Mouse (Mus musculus): Measurements from ENCODE around the gene Lrrk1. TPM values are rescaled to one million over a fixed set of nuclear protein-coding genes. Genes with fewer than 3 reads are reported as not detected.

Gene Lrrk1
- 6.5 and 8.0 TPM in 2 replicates for polyA plus RNA-seq (2015; fragmentation: Nextera tagmentation; extraction: Ambion mirVana)

- under 1% methylated on average over 70 of the region's 70 CpGs for whole genome bisulfite sequencing
Observed at GRCm38 (mm10) chr7:66387813-66388521, at the start of gene Lrrk1. Gene Lrrk1, minus strand, starts transcription at chr7:66388350.

GRCm38 (mm10) chr7:66434453-66434935, 46.3 kb upstream of the Lrrk1 start:
- H3K4me1 ChIP-seq (replicated peaks) = no peaks in the 10 kb centered on the region
- 41% methylated on average over 10 of the region's 10 CpGs for WGBS
- H3K9ac ChIP-seq = no peak overlapping the region
- H3K4me3 ChIP-seq = no peak overlapping the region
- H3K9me3 ChIP-seq = no peaks in the 10 kb centered on the region
- peaks cover 8% of the 10 kb centered on the region for H3K27me3 ChIP-seq
- ATAC-seq (ENCODE audit: low read depth) = 0 out of 2 replicates have a peak, but pooled peaks have one; percentile 32
- no peaks in the 10 kb centered on the region for H3K36me3 ChIP-seq
- H3K27ac ChIP-seq (replicated peaks) = no peak overlapping the region
- H3K4me2 ChIP-seq = no peak overlapping the region

More at GRCm38 (mm10) chr7:66387813-66388521, at the start of gene Lrrk1:
- peaks cover 21% of the 10 kb centered on the region for H3K4me1 ChIP-seq (replicated peaks)
- peak within 1 kb of the TSS; percentile 81 for H3K9ac ChIP-seq
- no peaks in the 10 kb centered on the region for H3K36me3 ChIP-seq
- H3K27me3 ChIP-seq = peaks cover 26% of the 10 kb centered on the region
- peak within 1 kb of the TSS; percentile 33 for H3K27ac ChIP-seq (replicated peaks)
- H3K4me2 ChIP-seq = peak within 1 kb of the TSS; percentile 98
- H3K4me3 ChIP-seq = peak within 1 kb of the TSS; percentile 57
- ATAC-seq (ENCODE audit: low read depth) = peak; percentile 58
- no peaks in the 10 kb centered on the region for H3K9me3 ChIP-seq

- no peak within 1 kb of the TSS for H3K27ac ChIP-seq (replicated peaks)
- peak within 1 kb of the TSS; percentile 35 for H3K9ac ChIP-seq
- H3K4me2 ChIP-seq = peak within 1 kb of the TSS; percentile 92
- peaks cover 74% of the 10 kb centered on the region for H3K27me3 ChIP-seq
- WGBS = under 1% methylated on average over 56 of the region's 56 CpGs
- H3K4me1 ChIP-seq (replicated peaks) = peaks cover 16% of the 10 kb centered on the region
- ATAC-seq (ENCODE audit: low read depth) = peak; percentile 81
- H3K4me3 ChIP-seq = peak within 1 kb of the TSS; percentile 49
- no peaks in the 10 kb centered on the region for H3K9me3 ChIP-seq
- no peaks in the 10 kb centered on the region for H3K36me3 ChIP-seq
Observed at GRCm38 (mm10) chr7:66427437-66428161, 39.4 kb upstream of the Lrrk1 start, which contains the start of gene Aldh1a3. Gene Aldh1a3, minus strand, starts transcription at chr7:66427517.

- Histone ChIP-seq H3K9me3 (no peaks in the 10 kb centered on the region), H3K4me1 (replicated peaks) (peaks cover 16% of the 10 kb centered on the region), H3K27me3 (peaks cover 74% of the 10 kb centered on the region), H3K36me3 (no peaks in the 10 kb centered on the region), H3K9ac (peak overlapping the region; percentile 35), H3K4me2 (peak overlapping the region; percentile 92), H3K4me3 (peak overlapping the region; percentile 49), H3K27ac (replicated peaks) (no peak overlapping the region)
- WGBS = under 1% methylated on average over 23 of the region's 23 CpGs
- ATAC-seq (ENCODE audit: low read depth) = peak; percentile 55
Observed at GRCm38 (mm10) chr7:66427053-66427436, 38.9 kb upstream of the Lrrk1 start.

- ATAC-seq (ENCODE audit: low read depth) = no peak
- Histone ChIP-seq H3K27me3 (peaks cover 57% of the 10 kb centered on the region), H3K27ac (replicated peaks) (no peak overlapping the region), H3K4me1 (replicated peaks) (peaks cover 2% of the 10 kb centered on the region), H3K9me3 (no peaks in the 10 kb centered on the region), H3K4me2 (no peak overlapping the region), H3K9ac (no peak overlapping the region), H3K36me3 (no peaks in the 10 kb centered on the region), H3K4me3 (no peak overlapping the region)
- WGBS = 73% methylated on average over 8 of the region's 8 CpGs
Observed at GRCm38 (mm10) chr7:66421903-66422302, 33.8 kb upstream of the Lrrk1 start.

GRCm38 (mm10) chr7:66418981-66419380, 30.8 kb upstream of the Lrrk1 start:
- H3K27ac ChIP-seq (replicated peaks) = no peak overlapping the region
- no peaks in the 10 kb centered on the region for H3K9me3 ChIP-seq
- H3K36me3 ChIP-seq = no peaks in the 10 kb centered on the region
- no peak for ATAC-seq (ENCODE audit: low read depth)
- H3K4me1 ChIP-seq (replicated peaks) = no peaks in the 10 kb centered on the region
- H3K4me3 ChIP-seq = no peak overlapping the region
- no peak overlapping the region for H3K4me2 ChIP-seq
- WGBS = 57% methylated on average over 12 of the region's 12 CpGs
- no peak overlapping the region for H3K9ac ChIP-seq
- H3K27me3 ChIP-seq = peaks cover 28% of the 10 kb centered on the region

GRCm38 (mm10) chr7:66416829-66417228, 28.7 kb upstream of the Lrrk1 start:
- ATAC-seq (ENCODE audit: low read depth) = no peak
- peaks cover 16% of the 10 kb centered on the region; the same call in 1 of the 2 replicates for H3K27me3 ChIP-seq
- no peak overlapping the region for H3K9ac ChIP-seq
- no peak overlapping the region for H3K4me2 ChIP-seq
- no peak overlapping the region for H3K27ac ChIP-seq (replicated peaks)
- no peak overlapping the region for H3K4me3 ChIP-seq
- no peaks in the 10 kb centered on the region for H3K36me3 ChIP-seq
- H3K9me3 ChIP-seq = no peaks in the 10 kb centered on the region
- WGBS = 92% methylated on average over 4 of the region's 4 CpGs
- H3K4me1 ChIP-seq (replicated peaks) = peaks cover 13% of the 10 kb centered on the region

- Histone ChIP-seq H3K4me2 (no peak overlapping the region), H3K9ac (no peak overlapping the region), H3K4me3 (no peak overlapping the region), H3K4me1 (replicated peaks) (peaks cover 13% of the 10 kb centered on the region), H3K9me3 (no peaks in the 10 kb centered on the region), H3K36me3 (no peaks in the 10 kb centered on the region), H3K27ac (replicated peaks) (peak overlapping the region; percentile 39), H3K27me3 (no peaks in the 10 kb centered on the region)
- ATAC-seq (ENCODE audit: low read depth) = peak; percentile 71
- WGBS = 34% methylated on average over 7 of the region's 7 CpGs
Observed at GRCm38 (mm10) chr7:66413093-66413492, 24.9 kb upstream of the Lrrk1 start.

- H3K4me3 ChIP-seq = no peak overlapping the region
- no peaks in the 10 kb centered on the region; the same call in 1 of the 2 replicates for H3K27me3 ChIP-seq
- H3K9me3 ChIP-seq = no peaks in the 10 kb centered on the region
- 80% methylated on average over 6 of the region's 6 CpGs for WGBS
- ATAC-seq (ENCODE audit: low read depth) = no peak
- H3K36me3 ChIP-seq = no peaks in the 10 kb centered on the region
- H3K27ac ChIP-seq (replicated peaks) = no peak overlapping the region
- no peak overlapping the region for H3K9ac ChIP-seq
- peaks cover 28% of the 10 kb centered on the region for H3K4me1 ChIP-seq (replicated peaks)
- H3K4me2 ChIP-seq = no peak overlapping the region
Observed at GRCm38 (mm10) chr7:66409433-66409832, 21.3 kb upstream of the Lrrk1 start.

- no peaks in the 10 kb centered on the region for H3K9me3 ChIP-seq
- no peak overlapping the region for H3K4me2 ChIP-seq
- H3K4me3 ChIP-seq = no peak overlapping the region
- peaks cover 23% of the 10 kb centered on the region for H3K4me1 ChIP-seq (replicated peaks)
- H3K9ac ChIP-seq = no peak overlapping the region
- 75% methylated on average over 8 of the region's 8 CpGs for WGBS
- no peak for ATAC-seq (ENCODE audit: low read depth)
- H3K27ac ChIP-seq (replicated peaks) = no peak overlapping the region
- no peaks in the 10 kb centered on the region for H3K36me3 ChIP-seq
- H3K27me3 ChIP-seq = peaks cover 3% of the 10 kb centered on the region
Observed at GRCm38 (mm10) chr7:66406971-66407370, 18.8 kb upstream of the Lrrk1 start.

GRCm38 (mm10) chr7:66405951-66406721, 18.0 kb upstream of the Lrrk1 start:
- H3K4me3 ChIP-seq = no peak overlapping the region
- no peaks in the 10 kb centered on the region for H3K36me3 ChIP-seq
- H3K27ac ChIP-seq (replicated peaks) = no peak overlapping the region
- ATAC-seq (ENCODE audit: low read depth) = no peak
- H3K9me3 ChIP-seq = no peaks in the 10 kb centered on the region
- peaks cover 4% of the 10 kb centered on the region for H3K27me3 ChIP-seq
- no peak overlapping the region for H3K9ac ChIP-seq
- 47% methylated on average over 13 of the region's 13 CpGs for WGBS
- H3K4me1 ChIP-seq (replicated peaks) = peaks cover 32% of the 10 kb centered on the region
- H3K4me2 ChIP-seq = no peak overlapping the region
